ENCODE assay signal across 25 mouse cellular contexts in genomic region chr7:128726999-128727398, GRCm38 (mm10). TPM values are rescaled to one million over a fixed set of nuclear protein-coding genes. Genes with fewer than 3 reads are reported as not detected.
A peak's percentile ranks its signal among the peaks of the same experiment; 100 is the strongest.
DNase-seq lines count a peak whose midpoint lies in the region; ATAC-seq and TF ChIP-seq lines count a peak whose summit lies in the region.
"Had no signal": no experiment of that assay in that cellular context is flagged by ENCODE, and none has a peak within 500 bp of the region (broad histone marks: within the 10 kb centered on the region; RNA-seq: fewer than 3 reads in every experiment).

No protein-coding gene starts in this region.

- H3K4me2 ChIP-seq in forebrain, embryonic 14.5 days (ENCODE audit: low read length), result no peak overlapping the region
- no peak overlapping the region for H3K4me2 ChIP-seq in forebrain, embryonic 12.5 days
- H3K4me2 ChIP-seq in kidney, postnatal 0 days (ENCODE audit: low read length), result no peak overlapping the region
- H3K4me2 ChIP-seq: heart, embryonic 12.5 days; hindbrain, embryonic 14.5 days; limb, embryonic 13.5 days; liver, embryonic 11.5 days; neural tube, embryonic 15.5 days had no signal

- TF ChIP-seq EP300 in ES-Bruce4 (IDR thresholded peaks at IDR 0.05; ENCODE audit: insufficient read depth, low read depth, low read length), result 0 out of 2 replicates have a peak, but pooled peaks have one; percentile 18

- peak; percentile 13; the same call in 1 of the 2 replicates for TF ChIP-seq CTCF in kidney, postnatal 0 days (IDR thresholded peaks at IDR 0.05; ENCODE audit: low read depth)
- TF ChIP-seq CTCF in ES-Bruce4 (IDR thresholded peaks at IDR 0.05; ENCODE audit: low read depth, low read length), result no peak
- TF ChIP-seq CTCF in brain, embryonic 14.5 days (IDR thresholded peaks at IDR 0.05; ENCODE audit: borderline replicate concordance, extremely low read depth, insufficient read depth, insufficient read length), result no peak

- DNase-seq in forebrain, embryonic 14.5 days (ENCODE audit: low spot score), result peak; percentile 10
- no peak for DNase-seq in kidney, postnatal 0 days (ENCODE audit: low spot score)
- no peak for DNase-seq in kidney, postnatal 4 days
- peak; percentile 19 for DNase-seq in brain, embryonic 14.5 days (ENCODE audit: low read depth)
- DNase-seq in lung, adult 18-20 months, result no peak
- no peak for DNase-seq in spleen, postnatal 14 days (ENCODE audit: low spot score in 2 of 2)
- DNase-seq: adrenal gland, postnatal 25 days; cerebellum, adult 18-20 months; gastrocnemius, postnatal 25 days; heart, adult 2 months; kidney, adult 8-10 months; kidney, postnatal 10 days; lung, postnatal 36 days; midbrain, embryonic 14.5 days; right cerebral cortex, postnatal 25 days; thymus, postnatal 14 days had no signal

- 0 out of 2 replicates have a peak, but pooled peaks cover 2% of the 10 kb centered on the region for H3K4me1 ChIP-seq in forebrain, embryonic 14.5 days (ENCODE audit: control insufficient read depth, insufficient read depth, low read length)
- H3K4me1 ChIP-seq in forebrain, embryonic 12.5 days, result peaks cover 21% of the 10 kb centered on the region
- H3K4me1 ChIP-seq in kidney, postnatal 0 days (replicated peaks; ENCODE audit: insufficient read depth, low read length), result 0 out of 2 replicates have a peak, but pooled peaks cover 4% of the 10 kb centered on the region
- H3K4me1 ChIP-seq in ES-Bruce4 (ENCODE audit: control insufficient read depth, insufficient read depth, low read length), result peaks cover 4% of the 10 kb centered on the region

- no peak overlapping the region for H3K27ac ChIP-seq in forebrain, embryonic 14.5 days (ENCODE audit: low read depth, low read length)
- no peak overlapping the region for H3K27ac ChIP-seq in forebrain, embryonic 12.5 days
- H3K27ac ChIP-seq in kidney, postnatal 0 days, result no peak overlapping the region
- peak overlapping the region; percentile 92 for H3K27ac ChIP-seq in ES-Bruce4 (ENCODE audit: insufficient read depth, low read length)
- H3K27ac ChIP-seq: heart, adult 2 months; hindbrain, embryonic 14.5 days; left cerebral cortex, adult 2 months; limb, embryonic 13.5 days; neural tube, embryonic 15.5 days had no signal

- no peaks in the 10 kb centered on the region for H3K9me3 ChIP-seq in forebrain, embryonic 14.5 days (replicated peaks; ENCODE audit: control insufficient read depth, low read length)
- no peaks in the 10 kb centered on the region for H3K9me3 ChIP-seq in forebrain, embryonic 12.5 days
- no peaks in the 10 kb centered on the region for H3K9me3 ChIP-seq in kidney, postnatal 0 days (replicated peaks; ENCODE audit: low read length)
- no peaks in the 10 kb centered on the region for H3K9me3 ChIP-seq in ES-Bruce4 (replicated peaks; ENCODE audit: control insufficient read depth, insufficient read depth, low read length, poor library complexity, severe bottlenecking)
- H3K9me3 ChIP-seq: heart, embryonic 12.5 days; limb, embryonic 13.5 days; neural tube, embryonic 15.5 days had no signal

- H3K36me3 ChIP-seq in forebrain, embryonic 14.5 days (ENCODE audit: control insufficient read depth, insufficient read depth, low read length), result peaks cover 12% of the 10 kb centered on the region
- H3K36me3 ChIP-seq in forebrain, embryonic 12.5 days (replicated peaks), result peaks cover 11% of the 10 kb centered on the region
- peaks cover 16% of the 10 kb centered on the region; the same call in 1 of the 2 replicates for H3K36me3 ChIP-seq in kidney, postnatal 0 days (ENCODE audit: insufficient read depth, low read length)
- peaks cover 6% of the 10 kb centered on the region; the same call in 1 of the 2 replicates for H3K36me3 ChIP-seq in ES-Bruce4 (ENCODE audit: control insufficient read depth, insufficient read depth, low read length, poor library complexity, severe bottlenecking)

- WGBS in forebrain, embryonic 14.5 days, result 45% methylated on average over 10 of the region's 10 CpGs
- WGBS in forebrain, embryonic 12.5 days, result 41% methylated on average over 10 of the region's 10 CpGs
- 78% methylated on average over 10 of the region's 10 CpGs for WGBS in kidney, postnatal 0 days

- H3K9ac ChIP-seq in forebrain, embryonic 14.5 days (ENCODE audit: low read length), result no peak overlapping the region
- H3K9ac ChIP-seq in forebrain, embryonic 12.5 days, result no peak overlapping the region
- no peak overlapping the region for H3K9ac ChIP-seq in kidney, postnatal 0 days (ENCODE audit: low read depth, low read length)
- peak overlapping the region; percentile 21; the same call in 1 of the 2 replicates for H3K9ac ChIP-seq in ES-Bruce4 (ENCODE audit: low read depth, poor library complexity, severe bottlenecking)
- H3K9ac ChIP-seq: heart, embryonic 12.5 days; hindbrain, embryonic 14.5 days; limb, embryonic 13.5 days; neural tube, embryonic 15.5 days had no signal

- H3K4me3 ChIP-seq in forebrain, embryonic 14.5 days (ENCODE audit: low read depth, low read length), result no peak overlapping the region
- no peak overlapping the region for H3K4me3 ChIP-seq in forebrain, embryonic 12.5 days (replicated peaks)
- H3K4me3 ChIP-seq in kidney, postnatal 0 days (replicated peaks; ENCODE audit: low read depth, low read length), result no peak overlapping the region
- peak overlapping the region; percentile 18; the same call in 1 of the 2 replicates for H3K4me3 ChIP-seq in ES-Bruce4 (ENCODE audit: low read depth, low read length)
- H3K4me3 ChIP-seq: erythroblast, embryonic 14.5 days; heart, adult 2 months; heart, embryonic 12.5 days; left cerebral cortex, adult 2 months; limb, embryonic 13.5 days; neural tube, embryonic 15.5 days had no signal

- TF ChIP-seq POLR2A in ES-Bruce4 (IDR thresholded peaks at IDR 0.05; ENCODE audit: insufficient read depth, low read length), result no peak
- TF ChIP-seq POLR2A in brain, embryonic 14.5 days (IDR thresholded peaks at IDR 0.05; ENCODE audit: borderline replicate concordance, extremely low read depth, insufficient read depth, insufficient read length, poor library complexity, severe bottlenecking), result no peak

- no peaks in the 10 kb centered on the region for H3K27me3 ChIP-seq in forebrain, embryonic 14.5 days (replicated peaks; ENCODE audit: control insufficient read depth, insufficient read depth, low read length)
- H3K27me3 ChIP-seq in forebrain, embryonic 12.5 days, result no peaks in the 10 kb centered on the region
- H3K27me3 ChIP-seq in kidney, postnatal 0 days (ENCODE audit: insufficient read depth, low read length), result no peaks in the 10 kb centered on the region
- no peaks in the 10 kb centered on the region for H3K27me3 ChIP-seq in ES-Bruce4 (ENCODE audit: control insufficient read depth, insufficient read depth, low read length, poor library complexity, severe bottlenecking)
- H3K27me3 ChIP-seq: heart, embryonic 12.5 days; limb, embryonic 13.5 days; neural tube, embryonic 15.5 days had no signal

- no peak for ATAC-seq in forebrain, embryonic 14.5 days
- no peak for ATAC-seq in forebrain, embryonic 12.5 days (ENCODE audit: low FRiP score)
- ATAC-seq in kidney, postnatal 0 days (replicated peaks; ENCODE audit: low FRiP score, low read depth), result no peak

RNA-seq across cellular contexts. Expression of gene Mcmbp, which starts 13.3 kb away (rescaled TPM):
- polyA plus RNA-seq in forebrain, embryonic 14.5 days (2014; fragmentation: Nextera tagmentation; extraction: Ambion mirVana), result 55.6 and 58.1 TPM in 2 replicates
- polyA plus RNA-seq in forebrain, embryonic 12.5 days (2016; fragmentation: Nextera tagmentation; extraction: Ambion mirVana), result 73.3 and 83.0 TPM in 2 replicates
- 52.5 and 53.7 TPM in 2 replicates for polyA plus RNA-seq in kidney, postnatal 0 days (2015; fragmentation: Nextera tagmentation; extraction: Ambion mirVana)
- polyA plus RNA-seq in ES-Bruce4 (2011; ENCODE audit: insufficient read depth, insufficient read length, low read depth, missing spikeins), result 78.5 and 81.8 TPM in 2 replicates
- 39.0 and 45.2 TPM in 2 replicates for polyA plus RNA-seq in brain, embryonic 14.5 days (2012; rRNA removed)

RNA-seq across cellular contexts. Expression of gene Sec23ip, which starts 17.7 kb away (rescaled TPM):
- 30.6 and 34.7 TPM in 2 replicates for polyA plus RNA-seq in forebrain, embryonic 14.5 days (2014; fragmentation: Nextera tagmentation; extraction: Ambion mirVana)
- 43.1 and 45.7 TPM in 2 replicates for polyA plus RNA-seq in forebrain, embryonic 12.5 days (2016; fragmentation: Nextera tagmentation; extraction: Ambion mirVana)
- 26.0 and 29.6 TPM in 2 replicates for polyA plus RNA-seq in kidney, postnatal 0 days (2015; fragmentation: Nextera tagmentation; extraction: Ambion mirVana)
- polyA plus RNA-seq in ES-Bruce4 (2011; ENCODE audit: insufficient read depth, insufficient read length, low read depth, missing spikeins), result 55.0 and 55.2 TPM in 2 replicates
- polyA plus RNA-seq in brain, embryonic 14.5 days (2012; rRNA removed), result 22.9 and 35.9 TPM in 2 replicates

Comparison
In these comparisons a context has a peak if more than half of its experiments do, and no peak if none do; other contexts are left out.
1. DNase-seq: peak in forebrain, embryonic 14.5 days (single experiment) and brain, embryonic 14.5 days (single experiment); none in kidney, postnatal 0 days (single experiment), kidney, postnatal 4 days (0 of 2), lung, adult 18-20 months (0 of 2) and spleen, postnatal 14 days (0 of 2).